Mouse (Mus musculus) limb, embryonic 14.5 days (tissue): Measurements from ENCODE around the gene Spryd3. TPM values are rescaled to one million over a fixed set of nuclear protein-coding genes. Genes with fewer than 3 reads are reported as not detected.

Source experiments
- ATAC-seq: fragments of 200-750 bp; cut with Nextera tagmentation; 2 replicates; pipeline ENCODE4 v1.8.0; 2017; ENCODE audit warnings: low read depth, moderate number of reproducible peaks, moderate TSS enrichment; ENCODE audit not compliant: low FRiP score
- DNase-seq: peaks from one replicate; pipeline ENCODE4 v3.0.0-alpha.2; 2015; ENCODE audit warnings: low spot score
- H3K27ac ChIP-seq: fragments of 300-500 bp; sonication (generic); replicated peaks from 2 replicates; pipeline ENCODE4 v1.5.1; 2014; ENCODE audit warnings: low read depth, mild to moderate bottlenecking, low read length, moderate library complexity, mixed read lengths
- H3K27me3 ChIP-seq: fragments of 300-500 bp; sonication (generic); 2 replicates; pipeline ENCODE4 v1.6.1; 2014; ENCODE audit warnings: low read length, mixed read lengths; ENCODE audit not compliant: control insufficient read depth, insufficient read depth
- H3K36me3 ChIP-seq: fragments of 300-500 bp; sonication (generic); 2 replicates; pipeline ENCODE4 v1.6.1; 2014; ENCODE audit warnings: mild to moderate bottlenecking, low read length, moderate library complexity, mixed read lengths; ENCODE audit not compliant: control insufficient read depth, insufficient read depth
- H3K4me1 ChIP-seq: fragments of 300-500 bp; sonication (generic); 2 replicates; pipeline ENCODE4 v1.6.1; 2014; ENCODE audit warnings: antibody characterized with exemption, low read length, mixed read lengths; ENCODE audit not compliant: control insufficient read depth, insufficient read depth
- H3K4me2 ChIP-seq: fragments of 300-500 bp; sonication (generic); replicated peaks from 2 replicates; pipeline ENCODE4 v1.6.1; 2014; ENCODE audit warnings: low read depth, mild to moderate bottlenecking, low read length, moderate library complexity; ENCODE audit not compliant: severe bottlenecking
- H3K4me3 ChIP-seq: fragments of 300-500 bp; sonication (generic); replicated peaks from 2 replicates; pipeline ENCODE4 v1.5.1; 2014; ENCODE audit warnings: low read length
- H3K9ac ChIP-seq: fragments of 300-500 bp; sonication (generic); 2 replicates; pipeline ENCODE4 v1.6.1; 2014; ENCODE audit warnings: mild to moderate bottlenecking, low read depth, low read length, moderate library complexity; ENCODE audit not compliant: severe bottlenecking
- H3K9me3 ChIP-seq: fragments of 300-500 bp; sonication (generic); 2 replicates; pipeline ENCODE4 v1.6.1; 2016; ENCODE audit warnings: low read length; ENCODE audit not compliant: control insufficient read depth
- POLR2A ChIP-seq: fragments of 200-500 bp; IDR thresholded peaks from 2 replicates; pipeline ENCODE4 v1.8.0; 2012; ENCODE audit warnings: inconsistent platforms, mild to moderate bottlenecking, moderate library complexity, borderline replicate concordance; ENCODE audit not compliant: insufficient read depth, insufficient read length; ENCODE audit errors: extremely low read depth
- WGBS: fragments of 180-500 bp; shearing (Covaris S2); extraction: QIAGEN DNeasy Blood & Tissue Kit; methylation state at CpG from one replicate; pipeline ENCODE4 v1.1.7; 2014; 5-methylcytosine and 5-hydroxymethylcytosine counted together
- polyA plus RNA-seq, 2 experiments: library from polyadenylated mRNA; depleted of rRNA in 1 of 2; stranded (reverse) in 1 of 2; unstranded in 1 of 2; fragments of >200 nt; fragmentation: Nextera tagmentation in 1 of 2; extraction: Ambion mirVana in 1 of 2; gene quantifications; 2 replicates each; pipeline versions ENCODE4 v1.2.1 to v1.2.3; 2012 to 2014

Gene Spryd3
- polyA plus RNA-seq, 2 experiments: 18.7 to 37.4 TPM

- DNase-seq (no peak), ATAC-seq (peak; percentile 14)
- H3K4me3 ChIP-seq: peak overlapping the region; percentile 98
- no peaks in the 10 kb centered on the region for H3K9me3 ChIP-seq
- no peak overlapping the region for H3K27ac ChIP-seq
- H3K4me2 ChIP-seq: peak overlapping the region; percentile 65
- peaks cover 12% of the 10 kb centered on the region; the same call in 1 of the 2 replicates for H3K4me1 ChIP-seq
- H3K9ac ChIP-seq: 0 out of 2 replicates have a peak overlapping the region, but pooled peaks have one; percentile 83
- no peak for TF ChIP-seq POLR2A
- no peaks in the 10 kb centered on the region for H3K27me3 ChIP-seq
- WGBS: 12% methylated on average over 6 of the region's 6 CpGs
- H3K36me3 ChIP-seq: no peaks in the 10 kb centered on the region
Measured at GRCm38 (mm10) chr15:102072963-102073558, 63.0 kb downstream of the Spryd3 start.

- DNase-seq (no peak), ATAC-seq (no peak)
- TF ChIP-seq POLR2A: no peak
- Histone ChIP-seq H3K4me1 (peaks cover 10% of the 10 kb centered on the region; the same call in 1 of the 2 replicates), H3K9me3 (no peaks in the 10 kb centered on the region), H3K27me3 (no peaks in the 10 kb centered on the region), H3K4me2 (no peak overlapping the region), H3K9ac (no peak overlapping the region), H3K36me3 (no peaks in the 10 kb centered on the region), H3K27ac (no peak overlapping the region), H3K4me3 (no peak overlapping the region)
- 73% methylated on average over 13 of the region's 13 CpGs for WGBS
Measured at GRCm38 (mm10) chr15:102070476-102071467, 65.3 kb downstream of the Spryd3 start.

Other genes starting within 250 kb of the Spryd3 start
- not detected in 2 replicates for gene Krt76, start 243.3 kb downstream of the Spryd3 start, polyA plus RNA-seq (2012; rRNA removed)
- gene Krt76, start 243.3 kb downstream of the Spryd3 start, polyA plus RNA-seq (2014; fragmentation: Nextera tagmentation; extraction: Ambion mirVana): 0.08 TPM in 1 of 2 replicates, not detected in the other
- 27.0 and 51.0 TPM in 2 replicates for gene Krt4, start 211.5 kb downstream of the Spryd3 start, polyA plus RNA-seq (2012; rRNA removed)
- 180 and 268 TPM in 2 replicates for gene Krt4, start 211.5 kb downstream of the Spryd3 start, polyA plus RNA-seq (2014; fragmentation: Nextera tagmentation; extraction: Ambion mirVana)
- 0.18 and 0.23 TPM in 2 replicates for gene Krt79, start 195.9 kb downstream of the Spryd3 start, polyA plus RNA-seq (2012; rRNA removed)
- 0.29 and 0.51 TPM in 2 replicates for gene Krt79, start 195.9 kb downstream of the Spryd3 start, polyA plus RNA-seq (2014; fragmentation: Nextera tagmentation; extraction: Ambion mirVana)
- 0.04 and 0.09 TPM in 2 replicates for gene Krt78, start 181.9 kb downstream of the Spryd3 start, polyA plus RNA-seq (2012; rRNA removed)
- gene Krt78, start 181.9 kb downstream of the Spryd3 start, polyA plus RNA-seq (2014; fragmentation: Nextera tagmentation; extraction: Ambion mirVana): 0.08 and 0.22 TPM in 2 replicates
- gene Krt8, start 131.8 kb downstream of the Spryd3 start, polyA plus RNA-seq (2012; rRNA removed): 3.7 and 7.9 TPM in 2 replicates
- 13.2 and 19.8 TPM in 2 replicates for gene Krt8, start 131.8 kb downstream of the Spryd3 start, polyA plus RNA-seq (2014; fragmentation: Nextera tagmentation; extraction: Ambion mirVana)
- 5.9 and 7.6 TPM in 2 replicates for gene Krt18, start 108.1 kb downstream of the Spryd3 start, polyA plus RNA-seq (2012; rRNA removed)
- gene Krt18, start 108.1 kb downstream of the Spryd3 start, polyA plus RNA-seq (2014; fragmentation: Nextera tagmentation; extraction: Ambion mirVana): 16.4 and 22.3 TPM in 2 replicates
- gene Eif4b, start 62.5 kb downstream of the Spryd3 start, polyA plus RNA-seq (2012; rRNA removed): 165 and 199 TPM in 2 replicates
- 133 and 134 TPM in 2 replicates for gene Eif4b, start 62.5 kb downstream of the Spryd3 start, polyA plus RNA-seq (2014; fragmentation: Nextera tagmentation; extraction: Ambion mirVana)
- 114 and 134 TPM in 2 replicates for gene Tns2, start 35.8 kb downstream of the Spryd3 start, polyA plus RNA-seq (2012; rRNA removed)
- gene Tns2, start 35.8 kb downstream of the Spryd3 start, polyA plus RNA-seq (2014; fragmentation: Nextera tagmentation; extraction: Ambion mirVana): 62.5 and 66.3 TPM in 2 replicates
- gene Igfbp6, start 8.1 kb upstream of the Spryd3 start, polyA plus RNA-seq (2012; rRNA removed): 6.2 and 8.1 TPM in 2 replicates
- gene Igfbp6, start 8.1 kb upstream of the Spryd3 start, polyA plus RNA-seq (2014; fragmentation: Nextera tagmentation; extraction: Ambion mirVana): 11.7 and 11.9 TPM in 2 replicates
- gene Soat2, start 14.3 kb upstream of the Spryd3 start, polyA plus RNA-seq (2012; rRNA removed): 0.87 and 1.1 TPM in 2 replicates
- gene Soat2, start 14.3 kb upstream of the Spryd3 start, polyA plus RNA-seq (2014; fragmentation: Nextera tagmentation; extraction: Ambion mirVana): 0.48 and 0.76 TPM in 2 replicates
- 89.4 and 96.0 TPM in 2 replicates for gene Zfp740, start 67.0 kb upstream of the Spryd3 start, polyA plus RNA-seq (2012; rRNA removed)
- 53.8 and 64.0 TPM in 2 replicates for gene Zfp740, start 67.0 kb upstream of the Spryd3 start, polyA plus RNA-seq (2014; fragmentation: Nextera tagmentation; extraction: Ambion mirVana)
- gene Csad, start 68.5 kb upstream of the Spryd3 start, polyA plus RNA-seq (2012; rRNA removed): 112 and 130 TPM in 2 replicates
- gene Csad, start 68.5 kb upstream of the Spryd3 start, polyA plus RNA-seq (2014; fragmentation: Nextera tagmentation; extraction: Ambion mirVana): 66.1 and 75.3 TPM in 2 replicates
- 2.7 and 3.0 TPM in 2 replicates for gene Itgb7, start 95.7 kb upstream of the Spryd3 start, polyA plus RNA-seq (2012; rRNA removed)
- 4.2 and 6.5 TPM in 2 replicates for gene Itgb7, start 95.7 kb upstream of the Spryd3 start, polyA plus RNA-seq (2014; fragmentation: Nextera tagmentation; extraction: Ambion mirVana)
- 135 and 175 TPM in 2 replicates for gene Rarg, start 121.3 kb upstream of the Spryd3 start, polyA plus RNA-seq (2012; rRNA removed)
- gene Rarg, start 121.3 kb upstream of the Spryd3 start, polyA plus RNA-seq (2014; fragmentation: Nextera tagmentation; extraction: Ambion mirVana): 115 and 140 TPM in 2 replicates
- 3.1 and 3.8 TPM in 2 replicates for gene Gm9918, start 134.3 kb upstream of the Spryd3 start, polyA plus RNA-seq (2012; rRNA removed)
- 0.93 and 1.0 TPM in 2 replicates for gene Gm9918, start 134.3 kb upstream of the Spryd3 start, polyA plus RNA-seq (2014; fragmentation: Nextera tagmentation; extraction: Ambion mirVana)
- gene Mfsd5, start 143.2 kb upstream of the Spryd3 start, polyA plus RNA-seq (2012; rRNA removed): 55.6 and 76.8 TPM in 2 replicates
- gene Mfsd5, start 143.2 kb upstream of the Spryd3 start, polyA plus RNA-seq (2014; fragmentation: Nextera tagmentation; extraction: Ambion mirVana): 77.7 and 82.1 TPM in 2 replicates
- 37.2 and 40.0 TPM in 2 replicates for gene Espl1, start 160.0 kb upstream of the Spryd3 start, polyA plus RNA-seq (2012; rRNA removed)
- 27.2 and 27.3 TPM in 2 replicates for gene Espl1, start 160.0 kb upstream of the Spryd3 start, polyA plus RNA-seq (2014; fragmentation: Nextera tagmentation; extraction: Ambion mirVana)
- gene Pfdn5, start 189.9 kb upstream of the Spryd3 start, polyA plus RNA-seq (2012; rRNA removed): 177 and 331 TPM in 2 replicates
- gene Pfdn5, start 189.9 kb upstream of the Spryd3 start, polyA plus RNA-seq (2014; fragmentation: Nextera tagmentation; extraction: Ambion mirVana): 527 and 545 TPM in 2 replicates
- 108 and 117 TPM in 2 replicates for gene Myg1, start 195.5 kb upstream of the Spryd3 start, polyA plus RNA-seq (2012; rRNA removed)
- 91.1 and 92.1 TPM in 2 replicates for gene Myg1, start 195.5 kb upstream of the Spryd3 start, polyA plus RNA-seq (2014; fragmentation: Nextera tagmentation; extraction: Ambion mirVana)
- 65.5 and 86.5 TPM in 2 replicates for gene Aaas, start 214.5 kb upstream of the Spryd3 start, polyA plus RNA-seq (2012; rRNA removed)
- 54.4 and 59.6 TPM in 2 replicates for gene Aaas, start 214.5 kb upstream of the Spryd3 start, polyA plus RNA-seq (2014; fragmentation: Nextera tagmentation; extraction: Ambion mirVana)
- gene Sp7, start 230.9 kb upstream of the Spryd3 start, polyA plus RNA-seq (2012; rRNA removed): 22.5 and 32.5 TPM in 2 replicates
- gene Sp7, start 230.9 kb upstream of the Spryd3 start, polyA plus RNA-seq (2014; fragmentation: Nextera tagmentation; extraction: Ambion mirVana): 7.9 and 11.7 TPM in 2 replicates